Mouse (Mus musculus): ENCODE measurements around the gene Rara.

DNA sequence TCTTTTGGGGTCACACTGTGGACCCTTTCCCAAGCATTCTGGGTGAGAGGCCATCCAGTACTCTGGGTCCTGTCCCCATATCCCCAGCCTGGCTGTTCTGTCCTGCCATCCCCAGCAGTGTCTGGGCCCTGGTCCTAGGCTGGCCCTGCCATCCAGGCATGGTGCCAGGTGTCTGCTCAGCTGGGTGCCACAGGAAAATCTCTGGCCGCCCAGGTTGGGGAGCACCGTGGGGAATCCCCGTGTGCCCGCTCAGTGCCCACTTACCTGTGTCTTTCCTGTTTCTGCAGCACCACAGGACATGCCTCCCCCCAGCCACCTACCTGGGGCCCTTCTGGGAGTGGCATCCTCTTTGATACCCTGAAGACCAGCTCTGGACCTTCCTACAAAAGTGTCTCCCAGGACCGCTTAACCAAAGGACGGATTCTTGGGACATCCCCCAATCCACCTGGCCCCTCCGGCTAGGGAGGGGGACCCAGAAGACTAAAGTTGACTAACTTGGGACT, 22.4 kb downstream of the Rara start:
- TF ChIP-seq CTCF (conservative IDR thresholded peaks at IDR 0.05; ENCODE audit: low read length) = no peak
- no peak for TF ChIP-seq POU5F1 (IDR thresholded peaks at IDR 0.05; ENCODE audit: borderline replicate concordance, low read length)

Data from E14TG2a.4 (cell line).